Mouse (Mus musculus) frontal cortex, postnatal 14 days (tissue): Measurements from ENCODE around the gene Cox19.

Experiments used
- DNase-seq, 2 experiments: peaks; one replicate each; pipeline ENCODE4 v3.0.0; 2022; ENCODE audit warnings: low spot score in 2 of 2

The Cox19 gene

DNA sequence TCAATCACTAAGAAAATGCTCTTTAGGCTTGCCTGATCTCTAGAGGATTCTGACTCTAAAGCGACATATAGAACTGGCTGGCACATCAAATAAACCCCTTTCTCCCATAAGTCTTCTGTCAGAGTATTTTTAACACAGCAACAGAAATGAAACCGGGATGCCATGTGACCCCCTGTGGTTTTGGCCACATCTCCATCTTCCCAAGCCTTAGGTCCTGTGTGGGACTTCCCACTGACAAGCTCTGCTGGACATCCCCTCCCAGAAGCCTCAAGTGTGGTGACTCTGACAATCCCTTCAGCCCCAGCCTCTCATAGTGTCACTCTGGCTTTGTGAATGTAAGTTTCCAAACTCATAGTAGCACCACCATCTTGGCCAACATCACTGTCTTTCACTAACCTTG lies 57.1 kb downstream of the Cox19 start:
- DNase-seq: no peak

DNA sequence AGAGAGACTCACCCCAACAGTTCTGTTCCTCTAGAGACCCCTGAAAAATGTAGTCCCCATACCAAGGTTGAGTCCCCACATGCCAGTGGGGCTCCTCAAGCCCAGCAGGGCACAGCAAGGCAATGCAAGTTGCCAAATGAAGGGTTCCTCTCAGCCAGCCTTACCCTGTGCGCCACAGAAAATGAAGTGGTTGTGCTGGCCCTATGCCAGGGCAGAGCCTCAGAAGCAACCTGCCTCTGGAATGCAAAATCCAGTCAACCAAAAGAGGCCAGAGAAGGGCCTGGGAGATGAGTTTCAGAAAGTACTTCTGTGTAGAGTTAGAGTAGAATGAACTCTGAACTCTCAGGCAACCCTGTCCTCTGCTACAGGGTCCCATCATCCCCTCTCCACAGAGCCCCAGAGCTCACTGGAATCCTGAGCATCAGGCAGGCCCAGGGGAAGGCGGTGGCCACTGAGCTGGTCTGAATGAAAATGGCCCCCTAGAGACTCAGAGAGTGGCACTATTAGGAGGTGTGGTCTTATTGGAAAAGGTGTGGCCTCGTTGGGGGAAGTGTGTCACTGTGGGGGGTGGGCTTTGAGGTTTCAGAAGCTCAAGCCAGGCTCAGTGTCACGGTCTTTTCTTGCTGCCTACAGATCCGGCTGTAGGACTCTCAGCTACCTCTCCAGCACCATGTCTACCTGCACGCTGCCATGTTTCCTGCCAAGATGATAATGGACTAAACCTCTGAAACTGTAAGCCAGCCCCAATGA lies 59.2 kb downstream of the Cox19 start:
- no peak for DNase-seq

DNA sequence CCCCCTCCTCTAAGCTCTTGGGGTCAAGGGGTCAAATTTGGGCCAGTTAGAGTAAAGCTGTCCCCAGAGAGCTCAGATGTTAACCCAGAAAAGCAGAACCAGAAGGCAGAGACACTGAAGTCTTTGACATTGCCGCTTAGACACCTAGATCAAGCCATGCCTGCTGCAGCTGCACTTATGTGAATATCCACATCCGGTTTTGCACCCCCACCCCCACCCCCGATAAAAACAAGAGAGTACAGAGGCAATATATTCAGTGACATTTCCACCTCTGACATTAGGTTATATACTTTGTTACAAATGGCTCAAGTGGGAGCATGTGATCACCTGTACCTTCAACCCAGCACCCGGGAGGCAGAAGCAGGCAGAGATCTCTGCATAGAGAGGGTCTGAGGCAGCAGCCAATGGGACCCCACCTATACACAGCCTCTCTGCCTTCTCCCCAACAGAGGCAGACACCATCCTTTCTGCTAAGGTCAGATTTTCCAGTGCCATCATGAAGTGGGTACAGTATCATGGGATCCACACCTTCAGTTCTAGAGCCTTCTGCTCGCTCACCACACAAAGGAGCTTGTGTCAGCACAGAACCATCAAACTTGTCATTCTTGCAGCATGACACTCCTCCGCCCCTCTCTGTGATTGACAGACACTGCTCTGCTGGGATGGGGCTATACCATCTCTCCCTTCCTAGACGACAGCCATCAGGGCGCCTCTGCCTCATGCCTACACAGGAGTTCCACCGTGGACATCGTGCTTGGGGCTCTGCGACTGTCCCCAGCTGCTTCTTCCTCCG lies 60.6 kb downstream of the Cox19 start:
- no peak for DNase-seq

DNA sequence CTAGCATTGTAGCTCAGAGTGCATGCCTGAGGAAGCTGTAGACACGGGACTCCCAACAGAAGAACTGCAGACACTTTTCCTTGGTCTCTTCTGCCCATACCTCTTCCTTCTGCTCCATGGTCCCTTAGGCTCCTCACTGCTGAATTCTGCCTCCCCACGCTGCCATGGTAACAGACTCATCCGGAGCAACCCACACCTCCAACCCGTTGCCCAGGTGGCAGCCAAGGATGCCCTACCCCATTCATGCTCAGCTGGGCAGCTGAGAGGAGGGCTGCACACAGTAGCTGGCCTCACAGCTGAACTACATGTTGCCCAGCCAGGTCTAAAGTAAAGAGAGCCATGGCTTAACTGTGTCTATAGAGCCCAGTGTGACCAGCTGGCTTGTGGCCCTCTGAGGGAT lies 62.6 kb downstream of the Cox19 start:
- DNase-seq: no peak

DNA sequence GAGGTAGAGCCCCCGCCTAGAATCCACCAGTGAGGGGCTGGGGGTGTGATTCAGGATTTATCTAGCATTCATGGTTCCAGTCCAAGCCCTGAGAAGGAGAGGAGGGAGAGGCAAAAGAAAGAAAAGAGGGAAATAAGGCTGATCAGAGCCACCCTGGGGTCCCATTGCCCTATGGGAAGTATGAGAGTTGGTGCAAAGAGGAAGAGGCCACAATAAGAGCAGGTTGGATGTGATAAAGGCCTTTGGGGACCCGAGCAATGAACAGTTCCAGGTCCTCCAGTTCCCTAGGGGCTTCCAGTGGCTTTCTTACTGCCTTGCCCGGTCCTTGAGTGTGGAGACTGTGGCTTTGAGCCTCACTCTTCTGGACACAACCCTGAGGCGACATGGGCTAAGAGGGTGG lies 63.4 kb downstream of the Cox19 start:
- no peak for DNase-seq

DNA sequence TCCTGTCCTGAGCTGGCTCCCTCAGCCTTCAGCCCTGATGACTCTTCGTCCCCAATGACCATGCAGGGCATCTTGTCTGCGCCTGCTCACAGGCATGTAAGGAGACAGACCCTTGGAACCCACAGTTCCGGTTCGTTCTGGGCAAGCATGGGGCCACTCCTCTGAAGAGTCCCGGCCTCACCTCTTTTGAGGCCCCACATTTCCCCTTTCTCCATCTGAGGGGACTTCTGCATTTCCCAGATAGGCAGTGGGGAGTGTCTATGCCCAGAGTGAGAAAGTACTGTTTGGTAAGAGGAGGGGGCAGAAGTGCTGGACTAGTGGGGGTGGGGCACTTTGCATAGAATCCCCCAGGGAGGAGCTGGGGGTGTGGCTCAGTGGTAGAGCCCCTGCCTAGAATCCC lies 64.1 kb downstream of the Cox19 start:
- DNase-seq: no peak
